Mouse (Mus musculus) liver, embryonic 14.5 days (tissue): ENCODE data around the gene Rtn4rl1. TPM values are rescaled to one million over a fixed set of nuclear protein-coding genes. Genes with fewer than 3 reads are reported as not detected.

Experiments
- ATAC-seq: fragments of 200-750 bp; cut with Nextera tagmentation; 2 replicates; pipeline ENCODE4 v1.8.0; 2017; ENCODE audit warnings: moderate number of reproducible peaks, mild to moderate bottlenecking, moderate library complexity; ENCODE audit not compliant: insufficient read depth
- DNase-seq, 3 experiments: peaks; one replicate each; pipeline ENCODE4 v3.0.0-alpha.2; 2012 to 2013; ENCODE audit warnings: low read depth in 3 of 3, low spot score in 3 of 3
- H3K27ac ChIP-seq: fragments of 300-500 bp; sonication (generic); 2 replicates; pipeline ENCODE4 v1.5.1; 2014; ENCODE audit warnings: moderate library complexity, mild to moderate bottlenecking, control low read depth, inconsistent platforms
- H3K27me3 ChIP-seq: fragments of 300-500 bp; sonication (generic); 2 replicates; pipeline ENCODE4 v1.6.1; 2014; ENCODE audit warnings: mild to moderate bottlenecking, low read length, moderate library complexity; ENCODE audit not compliant: control insufficient read depth, insufficient read depth
- H3K36me3 ChIP-seq: fragments of 300-500 bp; sonication (generic); replicated peaks from 2 replicates; pipeline ENCODE4 v1.6.1; 2014; ENCODE audit warnings: low read depth; ENCODE audit not compliant: control insufficient read depth, insufficient read depth
- H3K4me1 ChIP-seq, 2 experiments: fragments of 200-500 bp in 1 of 2; fragments of 300-500 bp in 1 of 2; sonication (generic) in 1 of 2; replicated peaks; 2 replicates each; pipeline ENCODE4 v1.6.1; 2012 to 2014; ENCODE audit warnings: antibody characterized with exemption in 1 of 2, inconsistent platforms in 1 of 2, low read length in 1 of 2; ENCODE audit not compliant: control insufficient read depth in 2 of 2, insufficient read depth in 2 of 2
- H3K4me2 ChIP-seq: fragments of 300-500 bp; sonication (generic); 2 replicates; pipeline ENCODE4 v1.6.1; 2014; ENCODE audit warnings: low read depth, mild to moderate bottlenecking, control low read depth, moderate library complexity
- H3K4me3 ChIP-seq, 2 experiments: fragments of 200-500 bp in 1 of 2; fragments of 300-500 bp in 1 of 2; sonication (generic) in 1 of 2; 2 replicates each; pipeline ENCODE4 v1.5.1; 2012 to 2014; ENCODE audit warnings: low read depth in 2 of 2, low read length in 2 of 2, mild to moderate bottlenecking in 2 of 2, control low read depth in 1 of 2, inconsistent platforms in 1 of 2, moderate library complexity in 1 of 2; ENCODE audit not compliant: insufficient read depth in 1 of 2
- H3K9ac ChIP-seq: fragments of 300-500 bp; sonication (generic); replicated peaks from 2 replicates; pipeline ENCODE4 v1.6.1; 2014; ENCODE audit warnings: mild to moderate bottlenecking, control low read depth, moderate library complexity
- H3K9me3 ChIP-seq: fragments of 300-500 bp; sonication (generic); 2 replicates; pipeline ENCODE4 v1.6.1; 2016; ENCODE audit warnings: low read length, mixed read lengths; ENCODE audit not compliant: control insufficient read depth
- CTCF ChIP-seq: IDR thresholded peaks from 2 replicates; pipeline ENCODE4 v1.5.1; 2016; ENCODE audit warnings: antibody characterized with exemption, low read depth, control low read depth
- EP300 ChIP-seq: IDR thresholded peaks from 2 replicates; pipeline ENCODE4 v1.6.1; 2016; ENCODE audit warnings: antibody characterized with exemption, low read depth
- WGBS: fragments of 180-500 bp; shearing (Covaris S2); extraction: QIAGEN DNeasy Blood & Tissue Kit; methylation state at CpG from one replicate; pipeline ENCODE4 v1.1.7; 2014; ENCODE audit not compliant: insufficient replicate concordance; 5-methylcytosine and 5-hydroxymethylcytosine counted together
- polyA plus RNA-seq, 2 experiments: library from polyadenylated mRNA; depleted of rRNA in 1 of 2; stranded (reverse) in 1 of 2; unstranded in 1 of 2; fragments of >200 nt; fragmentation: Nextera tagmentation in 1 of 2; extraction: Ambion mirVana in 1 of 2; gene quantifications; 2 replicates each; pipeline versions ENCODE4 v1.2.1 to v1.2.3; 2012 to 2014

The Rtn4rl1 gene
- polyA plus RNA-seq, 2 experiments: 0.56 to 0.98 TPM

GRCm38 (mm10) chr11:75214081-75214950, 20.7 kb downstream of the Rtn4rl1 start:
- H3K27ac ChIP-seq: no peak overlapping the region
- H3K27me3 ChIP-seq: peaks cover 4% of the 10 kb centered on the region; the same call in 1 of the 2 replicates
- no peaks in the 10 kb centered on the region for H3K36me3 ChIP-seq
- no peaks in the 10 kb centered on the region for H3K9me3 ChIP-seq
- peak overlapping the region in 1 of 2 experiments; percentile 6; a peak in 3 of 4 replicates for H3K4me3 ChIP-seq
- no peak overlapping the region for H3K9ac ChIP-seq
- H3K4me2 ChIP-seq: peak overlapping the region; percentile 51
- DNase-seq (no peak), ATAC-seq (no peak)
- WGBS: 33% methylated on average over 13 of the region's 13 CpGs
- H3K4me1 ChIP-seq: peaks cover 23 to 32% of the 10 kb centered on the region in 2 experiments
- no peak for TF ChIP-seq EP300
- TF ChIP-seq CTCF: no peak

GRCm38 (mm10) chr11:75220115-75220514, 26.5 kb downstream of the Rtn4rl1 start:
- Histone ChIP-seq H3K27me3 (no peaks in the 10 kb centered on the region; the same call in 1 of the 2 replicates), H3K4me2 (no peak overlapping the region), H3K36me3 (no peaks in the 10 kb centered on the region), H3K9me3 (no peaks in the 10 kb centered on the region), H3K27ac (no peak overlapping the region), H3K4me1 (0 out of 4 replicates have a peak, but pooled peaks cover 0 to 8% of the 10 kb centered on the region in 2 experiments), H3K4me3 (no peak overlapping the region), H3K9ac (no peak overlapping the region)
- no peak for TF ChIP-seq EP300
- no peak for TF ChIP-seq CTCF
- ATAC-seq (no peak), DNase-seq (no peak)
- 53% methylated on average over 9 of the region's 9 CpGs for WGBS

- no peak overlapping the region for H3K4me3 ChIP-seq
- no peak overlapping the region for H3K4me2 ChIP-seq
- ATAC-seq (no peak), DNase-seq (no peak)
- H3K27ac ChIP-seq: no peak overlapping the region
- WGBS: 63% methylated on average over 5 of the region's 6 CpGs
- no peak overlapping the region for H3K9ac ChIP-seq
- TF ChIP-seq CTCF (no peak), EP300 (no peak)
- H3K4me1 ChIP-seq: 0 out of 4 replicates have a peak, but pooled peaks cover 0 to 8% of the 10 kb centered on the region in 2 experiments
- no peaks in the 10 kb centered on the region for H3K9me3 ChIP-seq
- no peaks in the 10 kb centered on the region for H3K36me3 ChIP-seq
- H3K27me3 ChIP-seq: no peaks in the 10 kb centered on the region; the same call in 1 of the 2 replicates
Measured at GRCm38 (mm10) chr11:75220517-75221145, 27.0 kb downstream of the Rtn4rl1 start.

- ATAC-seq (no peak), DNase-seq (no peak)
- H3K36me3 ChIP-seq: no peaks in the 10 kb centered on the region
- no peak overlapping the region for H3K9ac ChIP-seq
- WGBS: 78% methylated on average over 12 of the region's 12 CpGs
- H3K27ac ChIP-seq: no peak overlapping the region
- TF ChIP-seq EP300: no peak
- TF ChIP-seq CTCF: no peak
- H3K27me3 ChIP-seq: no peaks in the 10 kb centered on the region; the same call in none of the 2 replicates
- H3K9me3 ChIP-seq: no peaks in the 10 kb centered on the region
- no peak overlapping the region for H3K4me2 ChIP-seq
- 0 out of 4 replicates have a peak, but pooled peaks cover 0 to 8% of the 10 kb centered on the region in 2 experiments for H3K4me1 ChIP-seq
- H3K4me3 ChIP-seq: no peak overlapping the region
Measured at GRCm38 (mm10) chr11:75224062-75224461, 30.5 kb downstream of the Rtn4rl1 start.

- no peak for TF ChIP-seq CTCF
- no peak for TF ChIP-seq EP300
- Histone ChIP-seq H3K4me1 (0 out of 4 replicates have a peak, but pooled peaks cover 0 to 8% of the 10 kb centered on the region in 2 experiments), H3K36me3 (no peaks in the 10 kb centered on the region), H3K9me3 (no peaks in the 10 kb centered on the region), H3K27ac (no peak overlapping the region), H3K27me3 (no peaks in the 10 kb centered on the region; the same call in none of the 2 replicates), H3K4me2 (no peak overlapping the region), H3K4me3 (no peak overlapping the region), H3K9ac (no peak overlapping the region)
- no peak for DNase-seq
- WGBS: 67% methylated on average over 4 of the region's 4 CpGs
- no peak for ATAC-seq
Measured at GRCm38 (mm10) chr11:75224835-75225234, 31.3 kb downstream of the Rtn4rl1 start.
